In the genomic region with DNA sequence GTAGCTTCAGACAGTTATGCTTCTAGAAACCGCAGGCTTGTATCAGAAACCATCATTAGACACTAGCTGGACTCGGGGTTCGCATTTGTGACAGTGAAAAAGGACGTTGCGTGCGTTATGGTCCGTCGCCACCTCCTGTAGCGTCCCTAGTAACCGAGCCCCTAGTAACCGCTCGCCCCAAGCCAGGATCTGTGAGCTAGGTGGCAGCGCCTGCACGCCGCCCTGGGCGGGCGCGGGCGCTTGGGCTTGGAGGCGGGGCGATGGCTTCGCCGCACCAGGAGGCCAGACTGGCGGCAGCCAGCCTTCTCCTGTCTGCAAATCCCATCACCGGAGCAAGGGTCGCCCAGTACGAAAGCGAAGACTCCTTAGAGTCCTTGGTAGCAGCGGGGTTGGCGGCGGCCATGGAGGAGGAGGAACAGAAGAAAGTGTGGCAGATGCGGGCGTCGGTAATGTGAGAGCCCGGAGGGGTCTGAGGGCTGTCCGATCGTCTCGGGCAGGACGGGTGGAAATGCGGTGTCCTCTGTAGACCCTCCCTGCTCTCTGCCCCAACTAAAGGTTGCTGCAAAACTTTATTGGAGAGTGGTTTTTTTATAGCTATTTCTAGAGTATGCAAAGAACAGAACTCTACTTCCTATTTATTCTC, we compare ENCODE assay signal across 7 mouse cellular contexts. TPM values are rescaled to one million over a fixed set of nuclear protein-coding genes. Genes with fewer than 3 reads are reported as not detected.
DNase-seq lines count a peak whose midpoint lies in the region; ATAC-seq lines count a peak whose summit lies in the region.

No protein-coding gene starts in this region.

- under 1% methylated on average over 40 of the region's 40 CpGs for WGBS in limb, embryonic 10.5 days
- WGBS in midbrain, embryonic 12.5 days: under 1% methylated on average over 40 of the region's 40 CpGs

- peak overlapping the region; percentile 71 for H3K4me3 ChIP-seq in limb, embryonic 10.5 days
- peak overlapping the region; percentile 49 for H3K4me3 ChIP-seq in midbrain, embryonic 12.5 days

- ATAC-seq in granulocyte monocyte progenitor cell, adult 5-6 weeks (replicated peaks; ENCODE audit: poor library complexity, severe bottlenecking): peak; percentile 80
- ATAC-seq in midbrain, embryonic 12.5 days (ENCODE audit: low FRiP score, low read depth): peak; percentile 97

- peak overlapping the region; percentile 66 for H3K9ac ChIP-seq in midbrain, embryonic 12.5 days (replicated peaks)

- H3K4me1 ChIP-seq in limb, embryonic 10.5 days: 0 out of 2 replicates have a peak, but pooled peaks cover 8% of the 10 kb centered on the region
- peaks cover 4% of the 10 kb centered on the region; the same call in 1 of the 2 replicates for H3K4me1 ChIP-seq in midbrain, embryonic 12.5 days

- peaks cover 25% of the 10 kb centered on the region for H3K36me3 ChIP-seq in limb, embryonic 10.5 days
- H3K36me3 ChIP-seq in midbrain, embryonic 12.5 days: peaks cover 16% of the 10 kb centered on the region

- peak; percentile 91 for DNase-seq in adrenal gland, postnatal 10 days
- DNase-seq in embryo, embryonic 9.5 days (ENCODE audit: extremely low spot score): peak; percentile 88
- peak; percentile 89 for DNase-seq in kidney, adult 11 months
- peak; percentile 85 for DNase-seq in limb, embryonic 10.5 days (ENCODE audit: low spot score)
- peak; percentile 72 for DNase-seq in skeletal muscle tissue, adult 2 months (ENCODE audit: low read depth, low spot score)

- H3K27me3 ChIP-seq in limb, embryonic 10.5 days (ENCODE audit: low read depth, poor library complexity, severe bottlenecking): no peaks in the 10 kb centered on the region
- no peaks in the 10 kb centered on the region for H3K27me3 ChIP-seq in midbrain, embryonic 12.5 days

- H3K9me3 ChIP-seq in limb, embryonic 10.5 days (replicated peaks): no peaks in the 10 kb centered on the region
- no peaks in the 10 kb centered on the region for H3K9me3 ChIP-seq in midbrain, embryonic 12.5 days

- H3K4me2 ChIP-seq in midbrain, embryonic 12.5 days (replicated peaks): peak overlapping the region; percentile 68

- H3K27ac ChIP-seq in limb, embryonic 10.5 days: peak overlapping the region; percentile 87
- H3K27ac ChIP-seq in midbrain, embryonic 12.5 days (replicated peaks): peak overlapping the region; percentile 95

RNA-seq across cellular contexts. Expression of a gene that starts 1.0 kb away (rescaled TPM):
- 10 to 100 TPM; 16.2 to 28.9 TPM for total RNA-seq in adrenal gland, postnatal 10 days (2021)
- total RNA-seq in granulocyte monocyte progenitor cell, adult 5-6 weeks (2014; fragmentation: Nextera tagmentation): 2.4 and 3.6 TPM in 2 replicates
- total RNA-seq in granulocyte monocyte progenitor cell, adult 5-6 weeks (2017): 1.3 and 1.7 TPM in 2 replicates
- polyA plus RNA-seq in limb, embryonic 10.5 days (2016; fragmentation: Nextera tagmentation; extraction: Ambion mirVana): 0.78 and 1.6 TPM in 2 replicates
- polyA plus RNA-seq in midbrain, embryonic 12.5 days (2016; fragmentation: Nextera tagmentation; extraction: Ambion mirVana): 4.6 and 4.7 TPM in 2 replicates

RNA-seq across cellular contexts. Expression of a gene that starts 18.0 kb away (rescaled TPM):
- total RNA-seq in adrenal gland, postnatal 10 days (2021): 100 to 1,000 TPM; 175 to 185 TPM
- total RNA-seq in granulocyte monocyte progenitor cell, adult 5-6 weeks (2014; fragmentation: Nextera tagmentation): 190 and 205 TPM in 2 replicates
- 260 and 305 TPM in 2 replicates for total RNA-seq in granulocyte monocyte progenitor cell, adult 5-6 weeks (2017)
- 402 and 453 TPM in 2 replicates for polyA plus RNA-seq in limb, embryonic 10.5 days (2016; fragmentation: Nextera tagmentation; extraction: Ambion mirVana)
- 350 and 378 TPM in 2 replicates for polyA plus RNA-seq in midbrain, embryonic 12.5 days (2016; fragmentation: Nextera tagmentation; extraction: Ambion mirVana)

RNA-seq across cellular contexts. Expression of a gene that starts 26.1 kb away (rescaled TPM):
- total RNA-seq in adrenal gland, postnatal 10 days (2021): 100 to 1,000 TPM; 128 to 134 TPM
- 95.6 and 97.6 TPM in 2 replicates for total RNA-seq in granulocyte monocyte progenitor cell, adult 5-6 weeks (2014; fragmentation: Nextera tagmentation)
- total RNA-seq in granulocyte monocyte progenitor cell, adult 5-6 weeks (2017): 119 and 143 TPM in 2 replicates
- polyA plus RNA-seq in limb, embryonic 10.5 days (2016; fragmentation: Nextera tagmentation; extraction: Ambion mirVana): 376 and 399 TPM in 2 replicates
- 333 and 349 TPM in 2 replicates for polyA plus RNA-seq in midbrain, embryonic 12.5 days (2016; fragmentation: Nextera tagmentation; extraction: Ambion mirVana)

RNA-seq across cellular contexts. Expression of a gene that starts 26.4 kb away (rescaled TPM):
- 10 to 100 TPM; 27.1 to 33.0 TPM for total RNA-seq in adrenal gland, postnatal 10 days (2021)
- 70.6 and 93.5 TPM in 2 replicates for total RNA-seq in granulocyte monocyte progenitor cell, adult 5-6 weeks (2014; fragmentation: Nextera tagmentation)
- total RNA-seq in granulocyte monocyte progenitor cell, adult 5-6 weeks (2017): 48.6 and 74.5 TPM in 2 replicates
- polyA plus RNA-seq in limb, embryonic 10.5 days (2016; fragmentation: Nextera tagmentation; extraction: Ambion mirVana): 4.1 and 5.2 TPM in 2 replicates
- 4.9 and 5.9 TPM in 2 replicates for polyA plus RNA-seq in midbrain, embryonic 12.5 days (2016; fragmentation: Nextera tagmentation; extraction: Ambion mirVana)

RNA-seq across cellular contexts. Expression of a gene that starts 36.5 kb away (rescaled TPM):
- total RNA-seq in adrenal gland, postnatal 10 days (2021): 10 to 100 TPM; 15.3 to 18.9 TPM
- 3.2 and 4.1 TPM in 2 replicates for total RNA-seq in granulocyte monocyte progenitor cell, adult 5-6 weeks (2014; fragmentation: Nextera tagmentation)
- 4.5 and 9.3 TPM in 2 replicates for total RNA-seq in granulocyte monocyte progenitor cell, adult 5-6 weeks (2017)
- 2.2 and 2.4 TPM in 2 replicates for polyA plus RNA-seq in limb, embryonic 10.5 days (2016; fragmentation: Nextera tagmentation; extraction: Ambion mirVana)
- polyA plus RNA-seq in midbrain, embryonic 12.5 days (2016; fragmentation: Nextera tagmentation; extraction: Ambion mirVana): 4.5 and 6.0 TPM in 2 replicates

Comparison
In these comparisons a context has a peak if more than half of its experiments do, and no peak if none do; other contexts are left out.
1. Peak in every context shown above with its lines: DNase-seq, ATAC-seq, H3K4me3 ChIP-seq and H3K27ac ChIP-seq.